Mouse (Mus musculus) small intestine, adult 2 months (tissue): ENCODE measurements around the gene Abhd16b.

Experiments
- CTCF ChIP-seq: fragments of 200-500 bp; IDR thresholded peaks from 2 replicates; pipeline ENCODE4 v1.5.1; 2012; ENCODE audit warnings: low read depth, mild to moderate bottlenecking, control low read depth, inconsistent platforms, low read length, moderate library complexity, mixed read lengths; ENCODE audit not compliant: insufficient replicate concordance, insufficient read length; ENCODE audit errors: extremely low read depth
- POLR2A ChIP-seq: fragments of 200-500 bp; IDR thresholded peaks from 2 replicates; pipeline ENCODE4 v1.6.1; 2012; ENCODE audit warnings: low read depth, mild to moderate bottlenecking, control low read depth, inconsistent platforms, low read length, moderate library complexity

- TF ChIP-seq POLR2A: peak; percentile 38; the same call in 1 of the 2 replicates
- no peak for TF ChIP-seq CTCF
Observed at GRCm38 (mm10) chr2:181496831-181497547, 4.0 kb downstream of the Abhd16b start, which contains the start of gene Tpd52l2.
